In genomic region chr2:38338990-38339909, GRCm38 (mm10) we compare ENCODE assay signal across 8 mouse cellular contexts. TPM values are rescaled to one million over a fixed set of nuclear protein-coding genes. Genes with fewer than 3 reads are reported as not detected.
DNase-seq lines count a peak whose midpoint lies in the region; ATAC-seq and TF ChIP-seq lines count a peak whose summit lies in the region.

TSS of gene Lhx2 (plus strand) at chr2:38339281.

- no peak for TF ChIP-seq POLR2A in thymus, adult 2 months (IDR thresholded peaks at IDR 0.05; ENCODE audit: control insufficient read depth, extremely low read depth, insufficient read depth, low read length, poor library complexity)

- DNase-seq in layer of hippocampus, adult 18-20 months (ENCODE audit: low spot score in 2 of 2) = peak in 1 of 2 experiments; percentile 26
- DNase-seq in layer of hippocampus, adult 9-11 months = no peak
- DNase-seq in T-cell, adult 2 months (ENCODE audit: low spot score) = peak; percentile 10
- peak; percentile 55 to 68 for DNase-seq in layer of hippocampus, postnatal 10 days (ENCODE audit: low spot score in 2 of 2)
- peak; percentile 68 for DNase-seq in midbrain, embryonic 14.5 days
- no peak for DNase-seq in urinary bladder, postnatal 14 days (ENCODE audit: low spot score)
- no peak for DNase-seq in thymus, adult 2 months

- WGBS in forebrain, embryonic 13.5 days = under 1% methylated on average over 38 of the region's 92 CpGs
- WGBS in midbrain, embryonic 14.5 days = under 1% methylated on average over 76 of the region's 92 CpGs
- WGBS in thymus, adult 2 months = 2% methylated on average over 87 of the region's 92 CpGs

- peak within 1 kb of the TSS; percentile 91 for H3K4me3 ChIP-seq in forebrain, embryonic 13.5 days
- H3K4me3 ChIP-seq in midbrain, embryonic 14.5 days (replicated peaks; ENCODE audit: low read depth, low read length) = peak within 1 kb of the TSS; percentile 58
- no peak within 1 kb of the TSS; the same call in 1 of the 2 replicates for H3K4me3 ChIP-seq in thymus, adult 2 months (ENCODE audit: control insufficient read depth, insufficient read depth, low read length)

- peaks cover 50% of the 10 kb centered on the region for H3K4me1 ChIP-seq in forebrain, embryonic 13.5 days
- H3K4me1 ChIP-seq in midbrain, embryonic 14.5 days (ENCODE audit: control insufficient read depth, insufficient read depth, low read length) = peaks cover 16% of the 10 kb centered on the region; the same call in 1 of the 2 replicates
- peaks cover 7% of the 10 kb centered on the region for H3K4me1 ChIP-seq in thymus, adult 2 months (replicated peaks; ENCODE audit: control insufficient read depth, insufficient read depth, low read length)

- peak within 1 kb of the TSS; percentile 93 for H3K4me2 ChIP-seq in forebrain, embryonic 13.5 days
- H3K4me2 ChIP-seq in midbrain, embryonic 14.5 days (ENCODE audit: low read length) = peak within 1 kb of the TSS; percentile 75

- ATAC-seq in forebrain, embryonic 13.5 days = peak; percentile 65
- peak; percentile 83 for ATAC-seq in midbrain, embryonic 14.5 days (ENCODE audit: low FRiP score, low TSS enrichment)

- TF ChIP-seq CTCF in thymus, adult 2 months (IDR thresholded peaks at IDR 0.05; ENCODE audit: borderline replicate concordance, control insufficient read depth, extremely low read depth, insufficient read depth, low read length, poor library complexity) = no peak

- peak within 1 kb of the TSS; percentile 98 for H3K27ac ChIP-seq in forebrain, embryonic 13.5 days
- peak within 1 kb of the TSS; percentile 97 for H3K27ac ChIP-seq in midbrain, embryonic 14.5 days (replicated peaks; ENCODE audit: low read depth, low read length)
- no peak within 1 kb of the TSS for H3K27ac ChIP-seq in thymus, adult 2 months (ENCODE audit: control insufficient read depth, insufficient read depth, low read length)

- H3K9ac ChIP-seq in forebrain, embryonic 13.5 days = peak within 1 kb of the TSS; percentile 99
- H3K9ac ChIP-seq in midbrain, embryonic 14.5 days (replicated peaks; ENCODE audit: low read length) = peak within 1 kb of the TSS; percentile 94

- no peaks in the 10 kb centered on the region for H3K36me3 ChIP-seq in forebrain, embryonic 13.5 days (ENCODE audit: poor library complexity, severe bottlenecking)
- no peaks in the 10 kb centered on the region for H3K36me3 ChIP-seq in midbrain, embryonic 14.5 days (ENCODE audit: control insufficient read depth, insufficient read depth, low read length)
- no peaks in the 10 kb centered on the region for H3K36me3 ChIP-seq in thymus, adult 2 months (ENCODE audit: control insufficient read depth, insufficient read depth, low read length)

- no peaks in the 10 kb centered on the region for H3K9me3 ChIP-seq in forebrain, embryonic 13.5 days (replicated peaks)
- H3K9me3 ChIP-seq in midbrain, embryonic 14.5 days (ENCODE audit: control insufficient read depth, low read length) = no peaks in the 10 kb centered on the region

- peaks cover 58% of the 10 kb centered on the region for H3K27me3 ChIP-seq in forebrain, embryonic 13.5 days
- H3K27me3 ChIP-seq in midbrain, embryonic 14.5 days (ENCODE audit: control insufficient read depth, insufficient read depth, low read length) = peaks cover 68% of the 10 kb centered on the region
- peaks cover 40% of the 10 kb centered on the region for H3K27me3 ChIP-seq in thymus, adult 2 months (ENCODE audit: control insufficient read depth, insufficient read depth, low read length)

RNA-seq across cellular contexts. Expression of gene Lhx2, which starts in this region (rescaled TPM):
- total RNA-seq in layer of hippocampus, adult 18-20 months (2021) = 100 to 1,000 TPM in 1 of 2 experiments, 10 to 100 TPM in 1; 94.8 to 106 TPM
- polyA plus RNA-seq in forebrain, embryonic 13.5 days (2015; fragmentation: Nextera tagmentation; extraction: Ambion mirVana) = 153 and 167 TPM in 2 replicates
- total RNA-seq in layer of hippocampus, postnatal 10 days (2021) = 100 to 1,000 TPM; 104 to 105 TPM
- polyA plus RNA-seq in midbrain, embryonic 14.5 days (2014; fragmentation: Nextera tagmentation; extraction: Ambion mirVana) = 47.8 and 68.9 TPM in 2 replicates
- 2.5 and 4.7 TPM in 2 replicates for polyA plus RNA-seq in thymus, adult 2 months (2012; rRNA removed)

Comparison
In these comparisons a context has a peak if more than half of its experiments do, and no peak if none do; other contexts are left out.
1. DNase-seq: peak in T-cell, adult 2 months (single experiment), layer of hippocampus, postnatal 10 days (2 of 2) and midbrain, embryonic 14.5 days (single experiment); none in layer of hippocampus, adult 9-11 months (single experiment), urinary bladder, postnatal 14 days (single experiment) and thymus, adult 2 months (single experiment).